Mouse (Mus musculus) telencephalon, adult 2 months (tissue): ENCODE results near the gene Abhd11.

ENCODE experiments used
- DNase-seq: peaks from one replicate; pipeline ENCODE4 v3.0.0-alpha.2; 2011; ENCODE audit warnings: low read depth, low spot score

Abhd11 gene

DNA sequence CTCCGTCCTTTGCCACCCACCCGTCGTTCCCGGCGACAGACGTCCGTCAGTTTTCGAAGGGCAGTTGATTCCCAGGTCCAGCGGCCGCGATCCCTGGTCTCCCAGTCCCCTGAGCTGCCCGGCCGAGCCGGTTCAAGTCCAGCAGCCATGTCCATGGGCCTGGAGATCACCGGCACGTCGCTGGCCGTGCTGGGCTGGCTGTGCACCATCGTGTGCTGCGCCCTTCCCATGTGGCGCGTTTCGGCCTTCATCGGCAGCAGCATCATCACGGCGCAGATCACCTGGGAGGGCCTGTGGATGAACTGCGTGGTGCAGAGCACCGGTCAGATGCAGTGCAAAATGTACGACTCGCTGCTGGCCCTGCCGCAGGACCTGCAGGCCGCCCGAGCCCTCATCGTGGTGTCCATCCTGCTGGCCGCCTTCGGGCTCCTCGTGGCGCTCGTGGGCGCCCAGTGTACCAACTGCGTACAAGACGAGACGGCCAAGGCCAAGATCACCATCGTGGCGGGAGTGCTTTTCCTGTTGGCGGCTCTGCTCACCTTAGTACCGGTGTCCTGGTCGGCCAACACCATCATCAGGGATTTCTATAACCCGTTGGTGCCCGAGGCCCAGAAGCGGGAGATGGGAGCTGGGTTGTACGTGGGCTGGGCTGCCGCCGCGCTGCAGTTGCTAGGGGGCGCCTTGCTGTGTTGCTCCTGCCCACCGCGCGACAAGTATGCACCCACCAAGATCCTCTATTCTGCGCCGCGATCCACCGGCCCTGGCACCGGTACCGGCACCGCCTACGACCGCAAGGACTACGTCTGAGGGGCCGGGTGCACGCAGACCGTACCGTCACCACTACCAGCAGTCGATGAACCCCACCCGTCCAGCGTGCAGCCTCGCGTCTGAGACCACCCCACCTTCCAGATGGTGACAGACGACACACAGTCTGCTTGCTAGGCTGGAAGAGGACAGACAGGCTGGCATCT is 22.4 kb upstream of the Abhd11 start:
- DNase-seq = no peak

DNA sequence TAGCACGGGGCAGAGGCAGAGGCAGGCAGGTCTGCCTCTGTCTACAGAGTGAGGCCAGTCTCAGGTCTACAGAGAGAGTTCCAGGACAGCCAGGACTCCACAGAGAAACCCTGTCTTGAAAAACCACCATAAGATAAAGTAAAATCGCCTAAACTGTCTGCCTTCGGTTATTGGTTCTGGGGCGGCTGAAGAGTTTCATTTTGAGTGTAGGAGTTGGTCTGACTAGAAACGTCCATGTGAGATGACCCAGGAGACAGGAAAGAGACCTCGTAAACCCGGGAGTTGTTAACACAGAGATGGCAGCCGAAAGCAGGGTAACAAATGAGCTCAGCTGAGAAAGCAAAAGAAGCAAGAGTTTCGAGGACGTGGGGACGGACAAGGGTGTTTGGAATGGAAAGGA is 19.8 kb upstream of the Abhd11 start:
- DNase-seq = no peak

DNA sequence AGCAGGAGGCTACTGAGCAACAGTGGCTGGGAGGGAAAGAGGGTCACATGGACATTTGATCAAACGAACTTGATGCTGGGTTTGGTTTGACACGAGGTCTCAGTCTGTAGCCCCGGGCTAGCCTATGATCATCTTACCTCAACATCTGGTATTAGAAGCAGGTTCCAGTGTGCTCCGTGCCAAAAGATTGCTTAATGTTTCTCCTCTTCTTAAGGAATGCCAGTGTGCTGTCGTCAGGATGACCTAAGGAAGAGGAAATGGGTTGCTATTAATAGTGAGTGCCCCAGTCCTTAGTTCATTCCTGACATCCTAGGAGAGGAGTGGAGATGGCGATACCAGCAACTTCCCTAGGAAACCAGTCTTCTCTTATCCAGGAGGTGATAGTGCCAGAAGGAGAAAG is 19.2 kb upstream of the Abhd11 start:
- no peak for DNase-seq

- no peak for DNase-seq
These were observed 16.4 kb upstream of the Abhd11 start for GRCm38 (mm10) chr5:134992566-134992965.

DNA sequence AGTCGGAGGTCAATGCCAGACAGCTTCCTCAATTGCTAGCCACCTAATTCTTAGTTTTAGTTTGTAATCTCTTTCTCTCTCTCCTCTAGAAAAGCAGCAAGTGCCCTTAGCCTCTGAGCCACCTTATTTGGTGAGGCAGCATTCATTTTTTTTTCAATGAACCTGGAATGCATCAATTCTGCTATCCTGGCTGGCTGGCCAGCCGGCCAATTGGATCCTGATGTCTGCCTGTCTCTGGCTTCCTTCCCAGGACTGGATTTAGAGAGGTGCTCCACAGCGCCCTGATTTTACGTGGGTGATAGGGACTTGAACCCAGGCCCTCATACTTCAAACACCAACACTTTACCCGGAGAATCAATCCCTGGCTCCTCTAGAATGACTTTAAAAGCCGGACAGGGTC is 10.6 kb upstream of the Abhd11 start:
- no peak for DNase-seq

DNA sequence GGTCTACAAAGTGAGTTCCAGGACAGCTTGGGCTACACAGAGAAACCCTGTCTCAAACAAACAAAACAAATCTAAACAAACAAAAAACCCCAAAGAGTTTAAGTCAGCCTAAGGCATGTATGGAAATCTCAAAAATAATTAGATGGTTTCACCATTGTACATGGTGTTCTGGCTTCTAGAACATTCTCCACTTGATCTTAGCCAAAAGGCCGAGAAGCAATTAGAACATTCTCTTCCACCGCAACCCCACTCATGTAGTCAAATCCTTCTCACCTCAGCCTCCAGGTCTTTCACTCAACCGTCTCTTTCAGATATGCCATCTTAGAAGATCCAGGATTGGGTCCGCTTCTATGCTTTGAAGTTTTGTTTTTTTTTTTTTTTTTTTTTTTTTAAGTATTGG is 9.2 kb upstream of the Abhd11 start:
- DNase-seq = no peak

DNA sequence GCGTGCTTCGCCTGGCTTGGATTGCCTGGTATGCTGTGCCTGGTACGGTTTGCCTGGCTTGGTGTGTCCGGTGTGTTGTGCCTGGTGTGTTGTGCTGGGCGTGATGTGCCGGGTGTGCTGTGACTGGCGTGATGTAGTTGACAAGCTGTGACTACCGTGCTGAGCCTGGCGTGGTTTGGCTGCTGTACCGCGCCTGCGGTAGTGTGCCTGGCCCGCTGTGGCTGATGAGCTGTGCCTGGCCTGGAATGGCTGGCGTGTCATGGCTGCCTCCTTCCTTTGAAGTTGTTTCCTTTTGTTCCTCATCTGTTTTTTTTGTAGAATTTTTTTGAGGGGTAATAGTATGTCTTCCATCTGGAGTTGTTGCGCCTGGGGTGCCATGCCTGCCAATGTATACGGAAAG is 8.2 kb upstream of the Abhd11 start:
- no peak for DNase-seq

GRCm38 (mm10) chr5:135001309-135001708 is 7.6 kb upstream of the Abhd11 start:
- DNase-seq = no peak

- no peak for DNase-seq
These were observed 6.8 kb upstream of the Abhd11 start for GRCm38 (mm10) chr5:135002151-135002550.

GRCm38 (mm10) chr5:135007802-135008571 is 965 bp upstream of the Abhd11 start:
- DNase-seq = no peak

GRCm38 (mm10) chr5:135009590-135010319 is 803 bp downstream of the Abhd11 start:
- DNase-seq = peak; percentile 87

DNA sequence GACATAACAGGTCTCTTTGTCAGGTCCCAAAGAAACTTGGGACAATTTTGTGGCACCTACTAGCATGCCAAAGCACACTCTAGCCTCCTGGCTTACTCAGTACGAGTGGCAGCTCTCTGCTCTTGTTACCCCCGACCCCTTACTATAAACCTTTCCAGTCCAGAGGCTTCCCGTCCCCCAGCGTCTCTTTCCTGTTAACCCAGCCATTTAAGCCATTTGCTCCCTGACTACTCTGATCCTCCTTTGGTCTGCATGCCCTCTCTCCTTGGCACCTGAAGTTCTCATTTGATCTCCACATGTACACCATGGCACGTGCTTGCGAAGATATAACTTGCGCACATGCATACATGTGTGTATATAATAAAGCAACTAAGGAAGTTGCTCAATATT is 1.4 kb downstream of the Abhd11 start:
- DNase-seq = no peak

DNA sequence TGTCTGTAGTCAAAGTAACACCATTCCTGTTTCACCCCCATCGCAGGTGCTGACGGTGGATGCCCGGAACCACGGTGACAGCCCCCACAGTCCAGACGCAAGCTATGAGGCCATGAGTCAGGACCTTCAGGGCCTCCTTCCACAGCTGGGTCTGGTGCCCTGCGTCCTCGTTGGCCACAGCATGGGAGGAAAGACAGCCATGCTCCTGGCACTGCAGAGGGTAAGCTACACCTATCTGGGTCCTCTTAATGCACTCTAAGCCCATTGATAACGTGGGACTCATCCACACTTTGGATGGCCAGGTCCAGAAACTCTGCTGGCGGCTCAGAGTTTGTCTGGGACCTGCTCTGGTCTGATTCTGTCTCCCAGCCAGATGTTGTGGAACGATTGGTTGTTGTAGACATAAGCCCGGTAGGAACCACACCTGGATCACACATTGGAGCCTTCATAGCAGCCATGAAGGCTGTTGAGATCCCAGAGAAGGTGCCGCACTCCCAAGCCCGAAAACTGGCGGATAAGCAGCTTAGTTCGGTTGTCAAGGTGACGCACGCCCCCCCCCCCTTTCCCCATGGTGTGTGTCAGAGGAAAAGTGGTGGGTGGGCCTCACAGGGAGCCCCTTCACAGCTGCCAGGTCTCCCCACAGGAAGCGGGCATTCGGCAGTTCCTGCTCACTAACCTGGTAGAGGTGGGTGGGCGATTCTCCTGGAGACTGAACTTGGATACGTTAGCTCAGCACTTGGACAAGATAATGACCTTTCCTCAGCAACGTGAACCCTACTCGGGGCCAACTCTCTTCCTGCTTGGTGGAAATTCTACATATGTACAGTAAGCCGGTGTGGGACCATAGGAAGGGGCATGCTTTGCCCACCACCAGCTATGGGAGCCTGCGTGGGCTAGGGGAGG is 2.1 kb downstream of the Abhd11 start:
- no peak for DNase-seq

- DNase-seq = no peak
These were observed 3.1 kb downstream of the Abhd11 start for GRCm38 (mm10) chr5:135011809-135012613.

DNA sequence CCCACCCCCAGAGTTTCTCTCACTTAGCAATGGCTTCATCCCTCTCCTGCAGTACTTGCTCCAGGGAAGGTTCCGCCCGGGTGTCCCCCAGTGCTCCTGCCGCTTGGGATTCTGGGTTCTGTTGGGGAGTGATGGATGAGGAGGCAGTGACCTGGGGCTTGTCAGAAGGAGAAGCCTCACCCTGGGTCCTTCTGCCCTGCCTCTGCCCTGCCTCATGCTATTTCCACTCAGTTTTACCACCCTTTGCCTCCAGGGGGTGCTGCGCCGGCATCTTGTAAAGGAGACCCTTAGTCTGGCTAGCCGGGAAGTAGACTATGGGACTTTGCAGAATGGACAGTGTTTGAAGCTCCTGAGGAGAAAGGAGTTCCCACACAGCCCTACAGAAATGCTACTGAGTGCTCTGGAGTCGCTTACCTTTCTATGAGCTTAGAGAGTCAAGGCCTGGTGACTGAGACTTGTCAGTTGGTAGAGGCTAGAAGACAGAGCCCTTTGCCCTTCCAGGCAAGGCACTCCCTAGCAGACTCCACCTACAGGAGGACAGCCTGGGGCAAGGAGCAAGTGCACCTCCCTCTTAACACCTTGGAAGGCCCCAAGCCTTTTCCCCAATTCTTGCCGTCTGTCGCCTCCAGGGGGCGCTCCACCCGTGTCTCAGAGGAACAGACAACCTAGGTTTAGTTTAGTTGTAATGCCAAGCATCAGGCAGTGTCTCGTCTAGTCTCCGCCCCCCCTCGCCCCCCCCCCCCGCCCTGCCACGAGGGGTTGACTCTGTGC is 3.9 kb downstream of the Abhd11 start:
- DNase-seq = no peak

DNA sequence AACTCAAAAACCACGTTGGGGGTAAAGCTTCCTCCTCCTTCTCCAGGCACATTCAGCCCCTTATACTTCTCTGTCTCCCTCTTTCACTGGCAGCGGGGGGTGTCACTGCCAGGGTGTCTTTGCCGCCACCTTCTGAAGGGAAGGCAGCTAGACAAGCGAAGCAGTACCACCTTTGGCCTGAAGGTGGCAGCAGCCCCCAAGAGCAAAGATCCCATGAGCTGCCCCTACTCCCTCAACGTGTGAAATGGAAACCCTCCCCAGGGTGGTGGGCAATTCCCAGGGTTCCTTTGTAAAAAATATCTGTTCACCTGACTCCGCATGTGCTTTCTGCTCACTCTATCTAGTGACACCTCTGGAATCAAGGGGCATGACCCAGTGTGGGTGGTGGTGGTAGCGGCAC is 6.5 kb downstream of the Abhd11 start:
- no peak for DNase-seq

DNA sequence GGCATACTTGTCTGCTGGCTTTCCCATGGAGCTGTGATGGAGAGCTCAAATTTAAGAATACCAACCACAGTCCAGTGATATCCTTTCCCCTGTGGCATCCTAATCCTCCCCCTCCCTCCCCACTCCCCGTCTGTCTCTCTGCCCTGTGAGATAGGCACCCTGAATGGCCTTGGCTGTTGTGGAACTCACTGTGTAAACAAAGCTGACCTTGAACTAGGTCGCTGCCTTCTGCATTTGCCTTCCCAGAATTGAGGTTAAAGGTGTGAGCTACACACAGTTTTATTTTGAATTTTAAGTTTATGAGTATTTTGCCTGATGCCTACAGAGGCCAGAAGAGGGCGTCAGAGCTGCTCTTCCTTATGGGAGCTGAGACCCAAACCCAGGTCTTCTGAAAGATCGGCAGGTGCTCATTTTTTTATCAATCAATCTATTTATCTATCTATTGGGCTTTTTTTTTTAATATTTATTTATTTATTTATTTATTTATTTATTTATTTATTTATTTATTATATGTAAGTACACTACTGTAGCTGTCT is 7.3 kb downstream of the Abhd11 start:
- DNase-seq = no peak

DNA sequence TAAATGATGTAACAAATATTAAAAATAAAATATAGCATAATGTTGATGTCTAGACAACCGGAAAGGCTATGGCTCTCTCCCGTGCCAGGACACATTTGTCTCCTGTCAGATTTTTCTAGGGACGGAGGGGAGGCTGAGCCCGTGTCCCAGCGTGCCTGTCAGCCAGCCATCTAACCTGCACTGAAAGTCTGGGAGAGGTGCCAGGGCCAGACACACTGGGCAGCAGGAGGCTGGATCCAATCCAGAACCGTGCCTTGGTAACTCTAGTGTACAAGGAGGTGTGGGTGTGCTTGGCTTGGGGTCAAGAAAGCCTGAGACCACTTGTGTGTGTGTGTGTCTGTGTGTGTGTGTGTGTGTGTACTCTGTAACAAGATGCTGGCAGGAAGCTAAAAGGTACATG is 12.9 kb downstream of the Abhd11 start:
- DNase-seq = no peak
